ENCODE assay signal across 19 mouse cellular contexts in the genomic region with DNA sequence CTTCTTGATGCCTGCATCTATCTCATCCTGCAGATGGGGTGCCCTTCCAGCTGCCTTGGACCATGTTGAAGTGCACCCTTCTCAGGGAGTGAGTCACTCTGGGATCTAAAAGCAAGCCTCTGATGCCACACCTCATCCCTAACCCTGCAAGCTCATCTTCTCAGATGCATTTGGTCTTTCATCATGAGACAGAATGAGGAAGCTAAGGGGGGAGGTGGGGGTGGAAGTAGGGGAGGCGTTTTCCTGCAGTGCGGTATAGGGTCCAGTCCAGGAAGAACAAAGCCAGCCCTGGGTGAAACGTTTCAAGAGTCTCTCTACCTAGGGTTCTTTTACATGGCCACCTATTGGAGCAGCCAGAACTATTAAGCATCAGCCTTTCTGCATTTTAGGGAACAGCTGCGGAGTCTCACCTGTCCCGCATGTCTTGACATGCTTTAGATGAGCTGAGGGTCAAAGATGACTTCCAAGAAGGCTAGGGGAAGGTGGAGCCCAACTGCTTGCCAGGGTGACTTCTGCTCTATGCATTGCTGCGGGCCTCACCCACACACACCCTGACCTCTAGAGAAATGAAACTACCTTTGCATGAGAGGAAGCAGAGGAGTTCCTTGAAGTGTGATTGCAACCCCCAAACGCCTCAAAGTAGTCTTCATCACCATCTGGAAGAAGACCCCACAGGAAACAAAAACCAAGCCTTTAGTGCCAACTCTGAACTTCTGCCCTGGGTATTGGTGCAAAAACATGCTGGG. TPM values are rescaled to one million over a fixed set of nuclear protein-coding genes. Genes with fewer than 3 reads are reported as not detected.
DNase-seq lines count a peak whose midpoint lies in the region; ATAC-seq lines count a peak whose summit lies in the region.
"Had no signal": no experiment of that assay in that cellular context is flagged by ENCODE, and none has a peak within 500 bp of the region (broad histone marks: within the 10 kb centered on the region; RNA-seq: fewer than 3 reads in every experiment).

No protein-coding gene starts in this region.

- intact Hi-C loops in heart, postnatal 25 days (cut with DNase I): no loop called here

- H3K36me3 ChIP-seq in midbrain, embryonic 15.5 days (replicated peaks): no peaks in the 10 kb centered on the region
- H3K36me3 ChIP-seq: embryonic facial prominence, embryonic 15.5 days; forebrain, embryonic 12.5 days; hindbrain, embryonic 15.5 days; midbrain, embryonic 13.5 days; neural tube, embryonic 12.5 days had no signal

- H3K9me3 ChIP-seq in midbrain, embryonic 15.5 days: no peaks in the 10 kb centered on the region
- H3K9me3 ChIP-seq: embryonic facial prominence, embryonic 15.5 days; forebrain, embryonic 12.5 days; hindbrain, embryonic 15.5 days; midbrain, embryonic 13.5 days; neural tube, embryonic 12.5 days had no signal

- H3K9ac ChIP-seq in midbrain, embryonic 15.5 days: no peak overlapping the region
- H3K9ac ChIP-seq: embryonic facial prominence, embryonic 15.5 days; forebrain, embryonic 12.5 days; hindbrain, embryonic 15.5 days; midbrain, embryonic 13.5 days; neural tube, embryonic 12.5 days had no signal

- no peak for ATAC-seq in midbrain, embryonic 15.5 days (replicated peaks)
- ATAC-seq: midbrain, embryonic 13.5 days had no signal

- no peak overlapping the region for H3K4me3 ChIP-seq in midbrain, embryonic 15.5 days
- H3K4me3 ChIP-seq: embryonic facial prominence, embryonic 15.5 days; forebrain, embryonic 12.5 days; heart, adult 2 months; hindbrain, embryonic 15.5 days; midbrain, embryonic 13.5 days; neural tube, embryonic 12.5 days had no signal

- H3K4me1 ChIP-seq in midbrain, embryonic 15.5 days: peaks cover 10% of the 10 kb centered on the region

- no peak overlapping the region for H3K4me2 ChIP-seq in midbrain, embryonic 15.5 days
- H3K4me2 ChIP-seq: embryonic facial prominence, embryonic 15.5 days; forebrain, embryonic 12.5 days; hindbrain, embryonic 15.5 days; midbrain, embryonic 13.5 days; neural tube, embryonic 12.5 days had no signal

- DNase-seq in A20 (ENCODE audit: low read depth, low spot score): peak; percentile 74
- DNase-seq in CD4-positive, CD25-positive, alpha-beta regulatory T cell, adult 2 months (ENCODE audit: low read depth, low spot score): peak; percentile 38
- DNase-seq in induced T-regulatory cell, adult 2 months (ENCODE audit: low read depth): peak; percentile 63
- DNase-seq in spleen, postnatal 36 days (ENCODE audit: low spot score in 2 of 2): peak; percentile 79 to 82
- no peak for DNase-seq in heart, postnatal 25 days (ENCODE audit: low spot score)
- no peak for DNase-seq in heart, adult 9 months (ENCODE audit: low spot score in 2 of 2)
- no peak for DNase-seq in adrenal gland, adult 8-10 months
- DNase-seq: adrenal gland, adult 2 months; cerebellum, adult 18-20 months; kidney, adult 2 months; kidney, postnatal 36 days; lung, postnatal 14 days had no signal

- 79% methylated on average over 7 of the region's 7 CpGs for WGBS in midbrain, embryonic 15.5 days

- H3K27ac ChIP-seq in midbrain, embryonic 15.5 days: no peak overlapping the region
- H3K27ac ChIP-seq: embryonic facial prominence, embryonic 15.5 days; forebrain, embryonic 12.5 days; heart, adult 2 months; hindbrain, embryonic 15.5 days; midbrain, embryonic 13.5 days; neural tube, embryonic 12.5 days had no signal

- H3K27me3 ChIP-seq in midbrain, embryonic 15.5 days (replicated peaks): peaks cover 20% of the 10 kb centered on the region
- H3K27me3 ChIP-seq: embryonic facial prominence, embryonic 15.5 days had no signal

RNA-seq across cellular contexts. Expression of gene Ccne1, which starts 17.2 kb away (rescaled TPM):
- total RNA-seq in heart, postnatal 25 days (2021): 1 to 10 TPM; 1.2 to 1.3 TPM
- 11.6 and 13.2 TPM in 2 replicates for polyA plus RNA-seq in midbrain, embryonic 15.5 days (2015; fragmentation: Nextera tagmentation; extraction: Ambion mirVana)
- total RNA-seq in adrenal gland, adult 8-10 months (2022): 1 to 10 TPM; 3.5 to 6.9 (median 4.1) TPM

Comparison
In these comparisons a context has a peak if more than half of its experiments do, and no peak if none do; other contexts are left out.
1. DNase-seq: peak in A20 (single experiment), CD4-positive, CD25-positive, alpha-beta regulatory T cell, adult 2 months (single experiment), induced T-regulatory cell, adult 2 months (single experiment) and spleen, postnatal 36 days (2 of 2); none in heart, postnatal 25 days (single experiment), heart, adult 9 months (0 of 2) and adrenal gland, adult 8-10 months (single experiment).